Mouse (Mus musculus) ES-E14 (cell line): ENCODE measurements at regions not wholly inside any gene's neighbourhood (a gene's known extent, or its start where the extent isn't known, plus 50 kb on each side); places are given as distances from the start of the nearest gene placed in this dataset.

Experiments used
- DNase-seq: peaks from one replicate; pipeline ENCODE4 v3.0.0-alpha.2; 2013; ENCODE audit warnings: low read depth, low spot score
- H3K27ac ChIP-seq: 2 replicates; pipeline ENCODE4 v1.5.1; 2012; ENCODE audit warnings: low read depth, mild to moderate bottlenecking, low read length, moderate library complexity, mixed read lengths; ENCODE audit not compliant: poor library complexity, insufficient read depth, severe bottlenecking
- H3K36me3 ChIP-seq: 2 replicates; pipeline ENCODE4 v1.6.1; 2012; ENCODE audit warnings: mild to moderate bottlenecking, low read length, moderate library complexity, mixed read lengths; ENCODE audit not compliant: control insufficient read depth, poor library complexity, insufficient read depth, severe bottlenecking
- H3K4me1 ChIP-seq, 2 experiments: fragments of 150-350 bp in 1 of 2; sonication (generic) in 1 of 2; 2 replicates each; pipeline ENCODE4 v1.6.1; 2012; ENCODE audit warnings: low read length in 2 of 2, mild to moderate bottlenecking in 1 of 2, mixed read lengths in 1 of 2; ENCODE audit not compliant: control insufficient read depth in 2 of 2, insufficient read depth in 2 of 2, poor library complexity in 1 of 2
- H3K4me3 ChIP-seq, 2 experiments: fragments of 150-350 bp in 1 of 2; sonication (generic) in 1 of 2; 2 replicates each; pipeline ENCODE4 v1.5.1; 2012; ENCODE audit warnings: low read length in 2 of 2, low read depth in 1 of 2, mild to moderate bottlenecking in 1 of 2, mixed read lengths in 1 of 2; ENCODE audit not compliant: insufficient read depth in 1 of 2, poor library complexity in 1 of 2, severe bottlenecking in 1 of 2
- H3K9ac ChIP-seq: 2 replicates; pipeline ENCODE4 v1.6.1; 2012; ENCODE audit warnings: low read depth, mild to moderate bottlenecking, low read length, mixed read lengths; ENCODE audit not compliant: poor library complexity, insufficient read depth, severe bottlenecking
- H3K9me3 ChIP-seq: fragments of 150-350 bp; sonication (generic); 2 replicates; pipeline ENCODE4 v1.6.1; 2012; ENCODE audit warnings: low read depth, mild to moderate bottlenecking, low read length; ENCODE audit not compliant: control insufficient read depth, insufficient read depth
- CHD2 ChIP-seq: IDR thresholded peaks from 2 replicates; pipeline ENCODE4 v1.6.1; 2014; ENCODE audit warnings: mild to moderate bottlenecking, low read depth, low read length, inconsistent platforms
- HCFC1 ChIP-seq: IDR thresholded peaks from 2 replicates; pipeline ENCODE4 v1.6.1; 2012; ENCODE audit warnings: low read length, inconsistent platforms, borderline replicate concordance; ENCODE audit not compliant: insufficient read depth
- MAFK ChIP-seq: IDR thresholded peaks from 2 replicates; pipeline ENCODE4 v1.6.1; 2014; ENCODE audit warnings: mild to moderate bottlenecking, low read depth, low read length, inconsistent platforms; ENCODE audit not compliant: insufficient read depth
- ZC3H11A ChIP-seq: IDR thresholded peaks from 2 replicates; pipeline ENCODE4 v1.6.1; 2012; ENCODE audit warnings: low read depth, mild to moderate bottlenecking, inconsistent platforms, low read length, borderline replicate concordance
- ZNF384 ChIP-seq: IDR thresholded peaks from 2 replicates; pipeline ENCODE4 v1.6.1; 2012; ENCODE audit warnings: low read depth, low read length, inconsistent platforms
- in situ Hi-C, 2 experiments: fragments of 600-800 bp; cut with MboI; formaldehyde crosslinking; loops; one replicate each; pipeline ENCODE4 v1.15.1; 2025; ENCODE audit warnings: low sequenced_read_pairs in 2 of 2, inconsistent platforms in 1 of 2; ENCODE audit not compliant: unreplicated experiment in 2 of 2

DNA sequence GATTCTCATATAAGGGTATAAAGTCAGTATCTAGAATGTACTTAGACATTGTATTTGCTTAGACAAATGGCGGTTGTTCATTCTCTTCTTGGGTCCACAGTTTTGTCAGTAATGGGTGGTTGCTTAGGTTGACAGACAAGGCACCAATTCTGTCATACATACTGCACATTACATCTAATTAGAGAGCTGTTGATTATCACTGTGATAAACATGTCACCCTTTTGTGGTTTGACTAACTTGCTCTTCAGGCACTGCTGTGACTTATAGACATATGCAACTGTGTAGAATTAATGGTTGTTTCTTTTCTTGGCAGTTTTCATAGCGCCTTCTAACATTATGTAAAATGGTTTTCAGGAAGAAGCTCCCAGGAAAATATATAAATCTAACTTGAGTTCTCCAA is 1069.4 kb downstream of the Slitrk1 start:
- no peak overlapping the region for H3K9ac ChIP-seq
- no peaks in the 10 kb centered on the region for H3K36me3 ChIP-seq
- H3K4me1 ChIP-seq = no peaks in the 10 kb centered on the region
- no peaks in the 10 kb centered on the region for H3K9me3 ChIP-seq
- H3K27ac ChIP-seq = no peak overlapping the region
- TF ChIP-seq HCFC1 (no peak), CHD2 (no peak), ZNF384 (no peak), ZC3H11A (no peak), MAFK (no peak)
- in situ Hi-C loops = no loop called here
- DNase-seq = no peak
- H3K4me3 ChIP-seq = no peak overlapping the region

DNA sequence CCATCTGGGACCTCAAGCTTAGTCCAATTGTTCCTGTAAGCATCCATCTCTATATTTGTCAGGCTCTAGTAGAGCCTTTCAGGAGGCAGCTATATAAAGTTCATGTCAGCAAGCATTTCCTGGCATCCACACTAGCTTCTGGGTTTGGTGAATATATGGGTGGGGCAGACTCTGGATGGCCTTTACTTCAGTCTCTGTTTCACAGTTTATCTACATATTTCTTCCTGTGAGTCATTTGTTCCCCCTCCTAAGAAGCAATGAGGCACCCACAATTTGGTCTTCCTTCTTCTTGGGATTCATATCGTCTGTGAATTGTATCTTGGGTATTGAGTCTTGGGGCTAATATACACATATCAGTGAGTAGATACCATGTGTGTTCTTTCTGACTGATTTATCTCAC is 1081.0 kb downstream of the Slitrk1 start:
- Histone ChIP-seq H3K9me3 (no peaks in the 10 kb centered on the region), H3K9ac (no peak overlapping the region), H3K4me3 (no peak overlapping the region), H3K36me3 (no peaks in the 10 kb centered on the region), H3K4me1 (no peaks in the 10 kb centered on the region), H3K27ac (no peak overlapping the region)
- DNase-seq = no peak
- no peak for TF ChIP-seq MAFK
- no peak for TF ChIP-seq HCFC1
- TF ChIP-seq ZNF384 = no peak
- TF ChIP-seq CHD2 = no peak
- TF ChIP-seq ZC3H11A = no peak
- in situ Hi-C loops = no loop called here

DNA sequence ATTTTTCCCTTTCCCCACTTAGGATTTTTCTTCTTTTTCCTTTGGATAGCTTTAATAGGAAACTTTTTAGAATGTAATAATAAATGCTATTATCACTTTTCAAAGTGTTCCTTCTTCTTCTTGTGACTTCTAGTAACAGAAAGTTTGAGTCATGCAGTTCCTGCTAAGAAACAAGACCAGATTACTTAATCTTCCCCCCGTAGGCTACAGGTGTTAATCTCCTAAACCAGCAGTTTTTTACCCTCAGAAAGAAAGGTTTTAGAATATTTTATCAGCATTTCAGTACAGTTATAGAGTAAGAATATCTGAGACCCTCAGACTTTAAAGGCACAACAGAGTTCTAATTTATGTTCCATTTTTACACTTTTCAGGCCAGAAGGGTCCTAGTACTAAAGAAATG is 1128.7 kb downstream of the Slitrk1 start:
- no peak overlapping the region for H3K9ac ChIP-seq
- in situ Hi-C loops = no loop called here
- TF ChIP-seq HCFC1 = no peak
- TF ChIP-seq ZC3H11A = no peak
- TF ChIP-seq MAFK = no peak
- TF ChIP-seq ZNF384 = no peak
- TF ChIP-seq CHD2 = no peak
- H3K4me1 ChIP-seq = no peaks in the 10 kb centered on the region
- no peak overlapping the region for H3K27ac ChIP-seq
- DNase-seq = no peak
- no peaks in the 10 kb centered on the region for H3K36me3 ChIP-seq
- H3K9me3 ChIP-seq = no peaks in the 10 kb centered on the region
- no peak overlapping the region for H3K4me3 ChIP-seq
